Mouse (Mus musculus): ENCODE measurements around the gene Abca2. TPM values are rescaled to one million over a fixed set of nuclear protein-coding genes. Genes with fewer than 3 reads are reported as not detected.

Abca2 gene
- total RNA-seq, 2 experiments from 2014 or later: 169 to 174 TPM

DNA sequence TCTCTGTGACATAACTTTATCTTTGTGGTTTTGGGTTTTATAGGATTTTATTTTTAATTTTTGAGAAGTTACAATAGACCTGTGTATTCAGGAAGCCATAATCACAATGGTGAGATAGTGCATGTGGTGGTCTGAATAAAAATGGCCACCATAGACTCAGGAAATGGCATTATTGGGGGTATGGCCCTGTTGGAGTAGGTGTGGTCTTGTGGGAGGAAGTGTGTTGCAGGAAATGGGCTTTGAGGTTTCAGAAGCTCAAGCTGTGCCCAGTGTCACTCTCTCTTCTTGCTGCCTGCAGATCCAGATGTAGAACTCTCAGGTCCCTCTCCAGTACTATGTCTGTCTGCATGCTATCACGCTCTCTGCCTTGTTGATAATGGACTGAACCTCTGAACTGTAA lies 52.0 kb downstream of the Abca2 start:
- intact Hi-C loops (cut with DNase I): no loop called here
- DNase-seq (ENCODE audit: low spot score in 2 of 2): no peak

DNA sequence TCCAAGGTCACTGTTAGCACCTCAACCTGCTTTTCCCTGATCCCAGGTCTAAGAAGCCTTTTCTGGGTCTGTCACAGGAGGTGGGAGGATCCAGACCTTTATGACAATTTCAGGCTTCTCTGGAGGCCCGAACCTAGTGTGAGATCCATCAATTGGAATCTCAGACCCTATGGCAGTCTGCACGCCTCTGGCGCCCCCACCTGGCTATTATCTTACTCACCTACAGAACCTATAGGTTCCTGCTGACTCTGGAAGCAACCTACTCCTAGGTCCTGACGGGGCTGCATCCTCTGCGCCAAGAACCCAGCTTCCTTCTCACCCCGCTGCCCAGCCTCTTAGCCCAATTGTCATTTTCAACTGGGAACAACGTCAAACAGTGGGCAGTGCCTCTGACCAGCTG lies 54.5 kb downstream of the Abca2 start:
- no peak for DNase-seq (ENCODE audit: low spot score in 2 of 2)
- intact Hi-C loops (cut with DNase I): no loop called here

DNA sequence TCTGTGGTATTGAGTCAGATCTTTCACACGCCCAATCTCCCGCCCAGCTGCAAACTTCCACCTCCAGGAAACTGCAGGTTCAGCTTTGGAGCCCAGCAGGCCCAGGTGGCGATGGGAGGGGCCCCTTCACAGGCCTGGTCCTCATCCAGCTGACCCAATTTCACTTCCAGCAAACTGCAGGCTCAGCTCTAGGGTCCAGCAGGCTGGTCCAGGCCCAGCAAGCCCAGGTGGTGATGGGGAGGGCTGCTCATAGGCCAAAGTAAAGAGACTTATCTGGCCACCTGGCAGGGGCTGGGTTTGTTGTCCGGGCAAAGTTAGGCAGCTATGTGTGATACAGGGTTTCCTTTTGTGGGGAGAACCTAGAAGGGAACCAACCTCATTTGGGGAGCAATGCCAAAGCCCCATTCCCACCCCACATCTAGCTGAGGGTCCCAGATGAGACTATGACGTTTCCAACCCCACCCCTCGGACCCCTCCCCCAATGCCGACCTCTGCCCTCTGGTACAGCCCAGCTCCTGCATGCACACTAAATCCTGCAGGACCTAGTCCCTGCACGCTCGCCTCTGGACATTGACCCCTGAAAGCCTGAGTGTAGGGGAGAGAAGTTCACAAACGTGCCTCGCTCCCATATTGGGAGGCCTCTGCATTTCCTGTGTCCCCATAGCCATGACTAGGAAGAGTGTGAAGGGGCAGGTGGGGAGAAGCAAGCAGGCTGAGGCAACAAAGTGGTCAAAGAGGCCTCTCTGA lies 56.6 kb downstream of the Abca2 start:
- DNase-seq (ENCODE audit: low spot score in 2 of 2): no peak
- intact Hi-C loops (cut with DNase I): no loop called here

DNA sequence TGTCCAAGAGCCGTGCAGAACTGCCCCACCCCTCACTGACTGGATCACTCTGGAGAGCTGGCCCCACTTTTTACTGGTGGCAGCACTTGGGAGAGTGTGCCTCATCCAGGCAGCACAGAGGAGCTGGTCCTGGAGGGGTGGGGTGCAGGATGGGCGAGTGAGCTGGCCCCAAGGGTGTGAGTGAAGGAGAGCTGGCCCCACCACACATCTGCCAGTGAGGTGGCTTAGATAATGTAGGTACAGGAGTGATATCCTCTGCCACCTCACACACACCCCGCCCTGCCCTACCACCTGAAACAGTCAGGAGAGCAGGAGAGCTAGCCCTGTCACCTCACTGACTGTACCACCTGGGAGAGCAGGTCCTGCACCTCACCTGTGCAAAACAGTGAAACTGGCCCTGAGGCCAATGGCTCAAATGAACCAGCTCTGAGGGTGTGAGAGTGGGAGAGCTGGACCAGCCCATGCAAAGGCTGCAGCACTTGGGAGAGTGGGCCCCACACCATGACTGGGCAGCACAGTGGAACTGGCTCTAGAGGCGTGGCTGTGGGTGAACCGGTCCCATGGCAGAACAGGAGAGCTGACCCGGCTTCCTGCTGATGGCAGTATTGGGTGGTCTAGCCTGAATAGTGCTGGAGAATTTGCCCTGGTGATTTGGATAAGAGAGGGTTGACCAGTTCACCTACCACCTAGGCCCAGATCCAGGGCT lies 59.6 kb downstream of the Abca2 start:
- intact Hi-C loops (cut with DNase I): no loop called here
- DNase-seq (ENCODE audit: low spot score in 2 of 2): no peak

DNA sequence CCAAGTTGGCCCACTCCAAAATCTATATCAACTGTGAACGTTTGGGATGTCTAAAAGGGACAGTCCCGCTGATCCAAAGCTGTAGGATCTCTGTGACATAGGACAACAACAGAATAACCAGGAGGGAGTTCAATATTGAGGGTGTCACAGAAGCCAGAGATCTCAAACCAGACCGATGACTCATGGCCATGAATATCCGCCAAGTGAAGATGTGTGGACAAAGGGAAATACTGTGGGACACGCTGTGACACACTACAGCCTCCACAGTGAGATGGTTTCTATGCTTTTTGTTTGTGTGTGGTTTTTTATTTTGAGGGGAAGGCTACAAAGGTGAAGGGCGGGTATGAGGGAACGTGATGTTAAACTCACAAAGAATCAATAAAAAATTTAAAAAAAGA lies 60.2 kb downstream of the Abca2 start:
- DNase-seq (ENCODE audit: low spot score in 2 of 2): no peak
- intact Hi-C loops (cut with DNase I): no loop called here

DNA sequence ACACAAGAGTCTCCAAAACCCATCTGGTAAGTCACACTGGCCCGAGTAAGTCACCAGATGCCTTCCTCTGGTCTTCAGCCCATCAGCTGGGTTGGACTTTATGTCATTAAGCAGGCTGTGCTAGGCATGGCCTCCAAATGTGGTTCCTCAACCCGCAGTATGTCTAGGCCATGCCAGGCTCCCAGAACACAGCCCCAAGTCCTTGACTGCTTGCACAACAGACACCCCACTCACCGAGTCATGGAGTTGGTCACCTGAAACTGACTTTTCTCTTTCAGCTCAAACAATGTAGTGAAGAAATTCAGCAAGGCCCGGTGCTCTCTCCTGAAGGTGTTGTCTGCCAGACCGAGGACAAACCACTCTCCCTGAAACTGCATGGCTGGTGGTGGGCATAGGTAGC lies 64.5 kb downstream of the Abca2 start:
- intact Hi-C loops (cut with DNase I): loop anchor here (10.0 kb wide), 1 partner anchor 68 kb away; the partner anchor contains the start of genes Abca2 and Fut7
- DNase-seq (ENCODE audit: low spot score in 2 of 2): no peak

DNA sequence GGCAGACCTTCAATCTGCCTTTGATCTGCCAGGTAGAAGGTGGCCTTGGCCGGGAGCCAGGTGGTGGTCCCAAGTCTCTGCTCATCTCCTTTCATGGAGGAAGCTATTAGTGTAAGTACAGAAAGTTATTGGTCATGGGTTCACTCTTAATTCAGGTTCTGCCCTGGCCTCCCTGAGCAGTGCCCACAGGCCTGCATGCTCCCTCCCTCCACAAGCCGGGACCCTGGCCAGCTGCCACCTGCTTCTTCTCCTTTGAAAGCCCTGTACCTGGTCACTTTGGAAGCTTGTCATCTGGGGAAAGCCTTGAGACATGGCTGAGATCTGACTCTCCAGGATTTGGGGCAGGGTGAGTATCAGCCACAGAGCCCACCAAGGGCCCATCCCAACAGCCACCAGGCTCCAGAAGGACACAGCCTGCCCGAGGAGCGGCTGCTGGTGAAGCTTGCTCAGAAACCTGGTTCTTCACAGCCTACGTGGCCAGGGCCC lies 65.0 kb downstream of the Abca2 start, which contains the start of gene Lcn12:
Gene Lcn12 (minus strand): TSS at position 436 of the 486 bp plus-strand sequence.
- intact Hi-C loops (cut with DNase I): loop anchor here (10.0 kb wide), 1 partner anchor 69 kb away; the partner anchor contains the start of genes Abca2 and Fut7
- DNase-seq (ENCODE audit: low spot score in 2 of 2): no peak

DNA sequence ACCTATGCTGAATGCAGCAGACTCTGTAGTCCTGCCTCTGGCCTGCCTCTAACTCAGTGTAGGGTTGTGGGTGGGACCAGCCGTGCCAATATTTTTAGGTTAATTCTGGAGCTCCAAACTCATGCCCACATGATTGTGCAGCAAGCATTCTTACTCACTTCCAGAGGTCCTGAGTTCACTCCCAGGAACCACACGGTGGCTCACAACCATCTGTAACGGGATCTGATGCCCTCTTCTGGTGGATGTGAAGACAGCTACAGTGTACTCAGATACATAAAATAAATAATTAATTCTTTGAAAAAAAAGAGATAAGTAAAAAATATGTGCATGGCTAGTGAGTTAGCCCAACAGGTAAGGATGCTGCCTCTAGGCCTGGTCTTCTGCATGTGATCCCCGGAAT lies 68.0 kb downstream of the Abca2 start:
- intact Hi-C loops (cut with DNase I): loop anchor here (10.0 kb wide), 1 partner anchor 72 kb away; the partner anchor contains the start of genes Abca2 and Fut7
- DNase-seq (ENCODE audit: low spot score in 2 of 2): no peak

Small RNA genes lying within 50 kb of the gene (microRNA-seq; reads per million reads assigned to microRNA genes)
- 5.1 reads per million, percentile 17 among the genes with 10 or more reads in this experiment for gene Mir3087

Other genes starting within 250 kb of the Abca2 start
- gene Nrarp, start 247.9 kb upstream of the Abca2 start, total RNA-seq (2021): 10 to 100 TPM; 19.7 to 30.7 TPM
- 1 to 10 TPM; 1.6 to 2.3 TPM for gene Tor4a, start 231.8 kb upstream of the Abca2 start, total RNA-seq (2021)
- 10 to 100 TPM; 55.4 to 58.5 TPM for gene Nelfb, start 217.2 kb upstream of the Abca2 start, total RNA-seq (2021)
- gene Stpg3, start 214.1 kb upstream of the Abca2 start, total RNA-seq (2021): under 1 TPM in 1 of 2 experiments, not detected in 1; 0.29 TPM
- gene Fam166a, start 210.0 kb upstream of the Abca2 start, total RNA-seq (2021): not detected
- gene Tubb4b, start 204.0 kb upstream of the Abca2 start, total RNA-seq (2021): 100 to 1,000 TPM; 334 to 390 TPM
- not detected for gene Slc34a3, start 194.3 kb upstream of the Abca2 start, total RNA-seq (2021)
- not detected for gene Rnf224, start 191.9 kb upstream of the Abca2 start, total RNA-seq (2021)
- 100 to 1,000 TPM; 244 to 282 TPM for gene Rnf208, start 186.4 kb upstream of the Abca2 start, total RNA-seq (2021)
- gene Cysrt1, start 186.3 kb upstream of the Abca2 start, total RNA-seq (2021): not detected
- gene AL732309.1, start 181.8 kb upstream of the Abca2 start, total RNA-seq (2021): 1 to 10 TPM; 1.9 to 3.2 TPM
- gene Tmem203, start 173.3 kb upstream of the Abca2 start, total RNA-seq (2021): 10 to 100 TPM; 32.8 to 44.3 TPM
- 10 to 100 TPM; 18.5 to 24.7 TPM for gene Tprn, start 166.1 kb upstream of the Abca2 start, total RNA-seq (2021)
- 10 to 100 TPM; 60.1 to 68.3 TPM for gene Ssna1, start 156.3 kb upstream of the Abca2 start, total RNA-seq (2021)
- gene Anapc2, start 156.2 kb upstream of the Abca2 start, total RNA-seq (2021): 10 to 100 TPM; 78.9 to 82.8 TPM
- not detected for gene Tmem210, start 140.6 kb upstream of the Abca2 start, total RNA-seq (2021)
- not detected for gene Lrrc26, start 138.8 kb upstream of the Abca2 start, total RNA-seq (2021)
- 100 to 1,000 TPM; 451 to 471 TPM for gene Grin1, start 109.5 kb upstream of the Abca2 start, total RNA-seq (2021)
- gene Man1b1, start 96.4 kb upstream of the Abca2 start, total RNA-seq (2021): 10 to 100 TPM; 57.0 to 63.7 TPM
- gene Dpp7, start 72.3 kb upstream of the Abca2 start, total RNA-seq (2021): 10 to 100 TPM; 27.1 to 34.1 TPM
- 10 to 100 TPM; 17.0 to 20.8 TPM for gene Uap1l1, start 63.0 kb upstream of the Abca2 start, total RNA-seq (2021)
- gene Sapcd2, start 56.4 kb upstream of the Abca2 start, total RNA-seq (2021): 1 to 10 TPM; 2.7 to 4.1 TPM
- 10 to 100 TPM; 12.0 to 13.9 TPM for gene Entpd2, start 32.8 kb upstream of the Abca2 start, total RNA-seq (2021)
- 100 to 1,000 TPM; 325 to 339 TPM for gene Npdc1, start 29.4 kb upstream of the Abca2 start, total RNA-seq (2021)
- gene Fut7, start 5.4 kb upstream of the Abca2 start, total RNA-seq (2021): under 1 TPM in 1 of 2 experiments, not detected in 1; 0.20 TPM
- gene Clic3, start 28.1 kb downstream of the Abca2 start, total RNA-seq (2021): under 1 TPM in 1 of 2 experiments, not detected in 1; 0.69 TPM
- 10 to 100 TPM; 72.8 to 75.8 TPM for gene Paxx, start 32.4 kb downstream of the Abca2 start, total RNA-seq (2021)
- 1,000 to 10,000 TPM; 1,442 to 2,237 TPM for gene Ptgds, start 41.3 kb downstream of the Abca2 start, total RNA-seq (2021)
- gene Lcn12, start 65.2 kb downstream of the Abca2 start, total RNA-seq (2021): not detected
- gene Fbxw5, start 72.0 kb downstream of the Abca2 start, total RNA-seq (2021): 100 to 1,000 TPM; 107 to 127 TPM
- gene C8g, start 73.0 kb downstream of the Abca2 start, total RNA-seq (2021): 1 to 10 TPM; 1.0 to 1.6 TPM
- 1 to 10 TPM; 8.7 to 9.3 TPM for gene Traf2, start 118.2 kb downstream of the Abca2 start, total RNA-seq (2021)
- gene Edf1, start 129.1 kb downstream of the Abca2 start, total RNA-seq (2021): 100 to 1,000 TPM; 189 to 236 TPM
- 1 to 10 TPM; 1.4 to 2.4 TPM for gene Mamdc4, start 146.1 kb downstream of the Abca2 start, total RNA-seq (2021)
- gene Phpt1, start 146.5 kb downstream of the Abca2 start, total RNA-seq (2021): 10 to 100 TPM; 74.6 to 75.4 TPM
- gene Ajm1, start 153.1 kb downstream of the Abca2 start, total RNA-seq (2021): 100 to 1,000 TPM in 1 of 2 experiments, 10 to 100 TPM in 1; 99.8 to 110 TPM
- gene Rabl6, start 179.8 kb downstream of the Abca2 start, total RNA-seq (2021): 100 to 1,000 TPM; 144 to 160 TPM
- not detected for gene Ccdc183, start 189.0 kb downstream of the Abca2 start, total RNA-seq (2021)
- 10 to 100 TPM; 19.8 to 29.2 TPM for gene Tmem141, start 193.3 kb downstream of the Abca2 start, total RNA-seq (2021)
- gene Fcna, start 199.3 kb downstream of the Abca2 start, total RNA-seq (2021): under 1 TPM; 0.25 to 0.50 TPM
- gene Lcn8, start 224.4 kb downstream of the Abca2 start, total RNA-seq (2021): not detected
- not detected for gene Lcn5, start 229.2 kb downstream of the Abca2 start, total RNA-seq (2021)
- gene Lcn6, start 248.1 kb downstream of the Abca2 start, total RNA-seq (2021): not detected

Measured in left cerebral cortex, postnatal 36 days (tissue).